Mouse (Mus musculus) mouse embryonic stem cell (cell line): ENCODE data around the gene 4930442H23Rik.

Experiments
- in situ Hi-C, 2 experiments: fragments of 300-500 bp; cut with MboI; formaldehyde crosslinking; loops; 1 replicate in 1 of 2; 3 replicates in 1 of 2; pipeline ENCODE4 v1.14.3; 2019 to 2020; ENCODE audit warnings: low sequenced_read_pairs in 2 of 2, low pct_unique_long_range_greater_than_20kb in 1 of 2, mixed read lengths in 1 of 2; ENCODE audit not compliant: unreplicated experiment in 1 of 2

The 4930442H23Rik gene

GRCm38 (mm10) chr10:81200605-81201287 lies 17.1 kb upstream of the 4930442H23Rik start:
- in situ Hi-C loops: loop anchor here (10.0 kb wide), 2 partner anchors 144 to 334 kb away; partner anchors contain the start of gene Gipc3 (in 1 of the 2)

- in situ Hi-C loops: loop anchor here (10.0 kb wide), 2 partner anchors 145 to 335 kb away; partner anchors contain the start of gene Gipc3 (in 1 of the 2)
Observed at GRCm38 (mm10) chr10:81200141-81200540, 16.5 kb upstream of the 4930442H23Rik start.

- in situ Hi-C loops: no loop called here
Observed at GRCm38 (mm10) chr10:81198990-81199389, 15.3 kb upstream of the 4930442H23Rik start.

GRCm38 (mm10) chr10:81198230-81198629 lies 14.6 kb upstream of the 4930442H23Rik start:
- in situ Hi-C loops: no loop called here

- in situ Hi-C loops: no loop called here
Observed at GRCm38 (mm10) chr10:81197305-81197704, 13.7 kb upstream of the 4930442H23Rik start.

GRCm38 (mm10) chr10:81196470-81197065 lies 12.9 kb upstream of the 4930442H23Rik start:
- in situ Hi-C loops: no loop called here

GRCm38 (mm10) chr10:81195300-81195699 lies 11.7 kb upstream of the 4930442H23Rik start:
- in situ Hi-C loops: no loop called here

GRCm38 (mm10) chr10:81193991-81194774 lies 10.5 kb upstream of the 4930442H23Rik start:
- in situ Hi-C loops: no loop called here

- in situ Hi-C loops: no loop called here
Observed at GRCm38 (mm10) chr10:81192968-81193501, 9.4 kb upstream of the 4930442H23Rik start.

- in situ Hi-C loops: no loop called here
Observed at GRCm38 (mm10) chr10:81192270-81192967, 8.8 kb upstream of the 4930442H23Rik start.

GRCm38 (mm10) chr10:81191342-81191982 lies 7.8 kb upstream of the 4930442H23Rik start:
- in situ Hi-C loops: no loop called here

GRCm38 (mm10) chr10:81190912-81191321 lies 7.3 kb upstream of the 4930442H23Rik start:
- in situ Hi-C loops: no loop called here

- in situ Hi-C loops: no loop called here
Observed at GRCm38 (mm10) chr10:81190236-81190911, 6.7 kb upstream of the 4930442H23Rik start.

GRCm38 (mm10) chr10:81189821-81190220 lies 6.2 kb upstream of the 4930442H23Rik start:
- in situ Hi-C loops: no loop called here

GRCm38 (mm10) chr10:81187161-81187560 lies 3.5 kb upstream of the 4930442H23Rik start:
- in situ Hi-C loops: no loop called here

- in situ Hi-C loops: no loop called here
Observed at GRCm38 (mm10) chr10:81184765-81185164, 1.1 kb upstream of the 4930442H23Rik start.
